Mouse (Mus musculus): ENCODE data around the gene Serpinb3a. TPM values are rescaled to one million over a fixed set of nuclear protein-coding genes. Genes with fewer than 3 reads are reported as not detected.
A peak's percentile ranks its signal among the peaks of the same experiment; 100 is the strongest.

Serpinb3a gene
- total and polyA plus RNA-seq, 2 experiments from 2014 or later: not detected

- no peaks in the 10 kb centered on the region for H3K4me1 ChIP-seq (ENCODE audit: insufficient read depth, low read length)
- WGBS: 77% methylated on average over 3 of the region's 3 CpGs
- no peak for TF ChIP-seq CTCF (IDR thresholded peaks at IDR 0.05; ENCODE audit: low read depth)
- no peak overlapping the region for H3K4me3 ChIP-seq (ENCODE audit: low read length)
- H3K9me3 ChIP-seq (ENCODE audit: low read length): no peaks in the 10 kb centered on the region
- H3K4me2 ChIP-seq (ENCODE audit: low read depth, low read length): no peak overlapping the region
- ATAC-seq (no peak), DNase-seq (ENCODE audit: low spot score) (no peak)
- no peaks in the 10 kb centered on the region for H3K36me3 ChIP-seq (ENCODE audit: insufficient read depth, low read length)
- no peaks in the 10 kb centered on the region for H3K27me3 ChIP-seq (ENCODE audit: insufficient read depth, low read length)
- H3K9ac ChIP-seq (replicated peaks; ENCODE audit: low read length): no peak overlapping the region
- H3K27ac ChIP-seq: no peak overlapping the region
Measured at GRCm38 (mm10) chr1:107006316-107006715, 45.8 kb downstream of the Serpinb3a start.

GRCm38 (mm10) chr1:107001754-107002153 lies 50.3 kb downstream of the Serpinb3a start:
- Histone ChIP-seq H3K9ac (replicated peaks; ENCODE audit: low read length) (no peak overlapping the region), H3K27ac (no peak overlapping the region), H3K27me3 (ENCODE audit: insufficient read depth, low read length) (no peaks in the 10 kb centered on the region), H3K9me3 (ENCODE audit: low read length) (no peaks in the 10 kb centered on the region), H3K4me2 (ENCODE audit: low read depth, low read length) (no peak overlapping the region), H3K36me3 (ENCODE audit: insufficient read depth, low read length) (no peaks in the 10 kb centered on the region), H3K4me1 (ENCODE audit: insufficient read depth, low read length) (no peaks in the 10 kb centered on the region), H3K4me3 (ENCODE audit: low read length) (no peak overlapping the region)
- no peak for ATAC-seq
- 81% methylated on average over 2 of the region's 2 CpGs for WGBS
- no peak for DNase-seq (ENCODE audit: low spot score)
- TF ChIP-seq CTCF (IDR thresholded peaks at IDR 0.05; ENCODE audit: low read depth): no peak

GRCm38 (mm10) chr1:107000424-107000823 lies 51.7 kb downstream of the Serpinb3a start:
- no peak for TF ChIP-seq CTCF (IDR thresholded peaks at IDR 0.05; ENCODE audit: low read depth)
- no peaks in the 10 kb centered on the region for H3K36me3 ChIP-seq (ENCODE audit: insufficient read depth, low read length)
- no peak overlapping the region for H3K4me2 ChIP-seq (ENCODE audit: low read depth, low read length)
- H3K9ac ChIP-seq (replicated peaks; ENCODE audit: low read length): no peak overlapping the region
- no peaks in the 10 kb centered on the region for H3K9me3 ChIP-seq (ENCODE audit: low read length)
- 53% methylated on average over 13 of the region's 13 CpGs for WGBS
- H3K4me1 ChIP-seq (ENCODE audit: insufficient read depth, low read length): no peaks in the 10 kb centered on the region
- ATAC-seq: 0 out of 2 replicates have a peak, but pooled peaks have one; percentile 35
- DNase-seq (ENCODE audit: low spot score): peak; percentile 47
- H3K4me3 ChIP-seq (ENCODE audit: low read length): no peak overlapping the region
- H3K27ac ChIP-seq: no peak overlapping the region
- H3K27me3 ChIP-seq (ENCODE audit: insufficient read depth, low read length): no peaks in the 10 kb centered on the region

Other genes starting within 250 kb of the Serpinb3a start
- gene Serpinb5, start 191.1 kb downstream of the Serpinb3a start, total RNA-seq (2014; rRNA removed): 0.05 TPM in 1 of 2 replicates, not detected in the other
- gene Serpinb5, start 191.1 kb downstream of the Serpinb3a start, polyA plus RNA-seq (2015; fragmentation: Nextera tagmentation; extraction: Ambion mirVana): 0.15 and 0.38 TPM in 2 replicates
- 0.43 TPM in 1 of 2 replicates, not detected in the other for gene Serpinb12, start 117.9 kb downstream of the Serpinb3a start, total RNA-seq (2014; rRNA removed)
- 0.14 TPM in 1 of 2 replicates, not detected in the other for gene Serpinb12, start 117.9 kb downstream of the Serpinb3a start, polyA plus RNA-seq (2015; fragmentation: Nextera tagmentation; extraction: Ambion mirVana)
- gene Serpinb13, start 71.3 kb downstream of the Serpinb3a start, total RNA-seq (2014; rRNA removed): not detected in 2 replicates
- gene Serpinb13, start 71.3 kb downstream of the Serpinb3a start, polyA plus RNA-seq (2015; fragmentation: Nextera tagmentation; extraction: Ambion mirVana): not detected in 2 replicates
- gene Serpinb3d, start 31.2 kb upstream of the Serpinb3a start, total RNA-seq (2014; rRNA removed): not detected in 2 replicates
- gene Serpinb3d, start 31.2 kb upstream of the Serpinb3a start, polyA plus RNA-seq (2015; fragmentation: Nextera tagmentation; extraction: Ambion mirVana): not detected in 2 replicates
- gene Serpinb3b, start 226.1 kb upstream of the Serpinb3a start, total RNA-seq (2014; rRNA removed): not detected in 2 replicates
- not detected in 2 replicates for gene Serpinb3b, start 226.1 kb upstream of the Serpinb3a start, polyA plus RNA-seq (2015; fragmentation: Nextera tagmentation; extraction: Ambion mirVana)
- not detected in 2 replicates for gene Serpinb3c, start 226.1 kb upstream of the Serpinb3a start, total RNA-seq (2014; rRNA removed)
- not detected in 2 replicates for gene Serpinb3c, start 226.1 kb upstream of the Serpinb3a start, polyA plus RNA-seq (2015; fragmentation: Nextera tagmentation; extraction: Ambion mirVana)